Mouse (Mus musculus): ENCODE measurements around the gene Cnnm4.

Gene Cnnm4

DNA sequence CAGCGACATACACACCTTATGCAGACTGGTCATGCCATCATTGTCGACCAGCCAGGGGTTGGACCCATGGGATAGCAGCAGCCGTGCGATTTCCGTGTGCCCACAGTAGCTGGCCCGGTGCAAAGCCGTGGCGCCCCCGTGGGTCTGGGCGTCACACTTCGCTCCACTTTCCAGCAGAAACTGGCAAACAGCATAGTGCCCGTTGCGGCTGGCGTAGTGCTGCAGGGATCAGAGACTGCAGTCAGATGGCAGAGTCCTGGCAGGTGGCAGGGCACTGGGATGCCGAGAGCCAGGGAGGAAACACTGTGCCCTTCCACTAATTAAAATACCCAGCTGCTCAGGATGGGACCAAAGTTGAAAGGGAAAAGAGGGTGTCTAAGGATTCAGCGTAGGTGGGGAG lies 70.4 kb downstream of the Cnnm4 start:
- DNase-seq (ENCODE audit: low spot score in 2 of 2), result no peak

DNA sequence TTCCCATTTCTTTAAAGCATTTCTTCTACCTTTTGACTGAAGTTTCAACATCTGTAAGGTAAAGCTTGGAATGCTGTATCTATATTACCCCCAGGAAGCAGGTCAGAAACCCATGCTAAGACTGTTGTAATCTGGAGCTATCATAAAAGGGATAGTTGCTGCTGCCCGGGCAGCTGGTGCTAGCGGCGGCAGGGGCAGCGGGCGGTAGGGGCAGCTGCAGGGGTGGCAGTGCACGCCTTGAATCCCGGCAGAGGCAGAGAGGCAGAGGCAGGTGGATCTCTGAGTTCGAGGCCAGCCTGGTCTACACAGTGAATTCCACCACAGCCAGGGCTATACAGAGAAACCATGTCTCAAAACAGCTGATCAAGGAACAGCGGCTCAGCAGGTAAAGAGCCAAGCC lies 71.5 kb downstream of the Cnnm4 start:
- no peak for DNase-seq (ENCODE audit: low spot score in 2 of 2)

DNA sequence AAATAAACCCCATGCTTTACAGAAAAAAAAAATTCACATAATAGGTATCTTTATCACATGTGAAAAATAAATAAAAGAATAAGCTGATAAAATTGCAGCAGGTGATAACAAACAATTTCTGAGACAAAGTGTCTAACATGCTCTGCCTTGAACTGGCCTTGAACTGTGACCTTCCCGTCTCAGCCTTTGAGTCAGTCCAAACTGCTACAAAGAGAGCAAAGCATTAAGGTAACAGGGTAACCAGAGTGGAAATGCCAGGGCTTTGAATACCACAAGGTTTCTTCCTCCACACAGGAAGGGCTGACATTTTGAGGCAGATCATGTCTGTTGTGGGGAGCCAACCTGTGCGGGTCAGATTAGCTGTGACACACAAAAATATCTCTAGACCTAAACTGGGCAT lies 74.0 kb downstream of the Cnnm4 start:
- no peak for DNase-seq (ENCODE audit: low spot score in 2 of 2)

DNA sequence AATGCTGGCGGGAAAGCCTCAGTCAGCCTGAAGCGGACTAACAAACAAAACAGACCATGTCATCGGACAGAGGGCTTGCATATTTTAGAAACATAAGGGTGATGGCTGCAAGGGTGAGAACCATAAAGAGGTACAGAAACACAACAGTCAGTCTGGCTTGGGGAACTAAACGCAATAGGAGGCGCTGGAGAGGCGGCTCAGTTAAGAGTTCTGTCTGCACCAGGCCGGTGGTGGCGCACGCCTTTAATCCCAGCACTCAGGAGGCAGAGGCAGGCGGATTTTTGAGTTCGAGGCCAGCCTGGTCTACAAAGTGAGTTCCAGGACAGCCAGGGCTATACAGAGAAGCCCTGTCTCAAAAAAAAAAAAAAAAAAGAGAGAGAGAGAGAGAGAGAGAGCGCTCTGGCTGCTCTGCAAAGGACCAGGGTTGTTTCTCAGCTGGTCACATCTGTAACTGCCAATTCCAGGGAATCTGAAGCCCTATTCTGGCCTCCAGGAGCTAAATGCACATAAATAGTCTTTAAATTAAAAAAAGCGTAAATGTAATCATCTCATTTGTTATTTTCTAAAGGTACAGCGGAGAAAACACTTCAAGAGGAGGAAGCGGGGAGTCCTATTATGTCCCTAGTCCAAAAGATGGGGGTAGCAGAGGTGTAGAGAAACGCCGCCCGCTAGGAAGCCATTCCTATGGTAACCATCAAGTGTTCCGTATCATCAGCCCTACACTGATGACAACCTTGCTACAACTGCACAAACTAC lies 74.6 kb downstream of the Cnnm4 start:
- DNase-seq (ENCODE audit: low spot score in 2 of 2), result no peak

DNA sequence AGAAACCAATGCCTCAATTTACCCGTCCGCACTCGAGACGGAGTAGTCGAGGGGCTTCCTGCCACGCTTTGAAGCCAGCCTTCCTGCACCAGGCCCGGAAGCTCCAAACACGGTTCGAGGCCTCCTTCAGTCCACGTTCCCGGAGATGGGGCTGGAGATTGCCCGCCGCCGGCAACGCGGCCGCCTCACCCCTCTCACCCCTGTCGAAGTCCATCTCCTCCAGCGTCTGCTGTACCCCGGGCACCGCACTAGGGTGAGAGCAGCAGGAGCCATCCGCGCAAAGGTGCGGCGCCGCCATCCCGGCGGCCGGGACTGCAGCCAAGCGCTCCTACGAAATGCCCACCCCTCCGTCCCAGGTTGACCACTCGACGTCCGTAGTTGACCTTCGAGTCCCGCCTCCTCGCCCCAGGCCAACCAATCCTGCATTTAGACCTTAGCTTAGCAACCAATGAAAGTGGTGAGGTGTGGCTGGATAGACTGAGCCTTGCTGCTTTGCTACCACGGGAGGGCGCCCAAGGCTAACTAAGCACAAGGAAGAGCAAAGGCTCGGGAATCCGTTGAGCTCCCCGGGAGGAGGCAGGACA lies 75.6 kb downstream of the Cnnm4 start, which contains the start of gene Ankrd39:
Ankrd39 (minus strand) TSS at position 558 of the 584 bp plus-strand sequence.
- peak; percentile 96 to 97 for DNase-seq (ENCODE audit: low spot score in 2 of 2)

DNA sequence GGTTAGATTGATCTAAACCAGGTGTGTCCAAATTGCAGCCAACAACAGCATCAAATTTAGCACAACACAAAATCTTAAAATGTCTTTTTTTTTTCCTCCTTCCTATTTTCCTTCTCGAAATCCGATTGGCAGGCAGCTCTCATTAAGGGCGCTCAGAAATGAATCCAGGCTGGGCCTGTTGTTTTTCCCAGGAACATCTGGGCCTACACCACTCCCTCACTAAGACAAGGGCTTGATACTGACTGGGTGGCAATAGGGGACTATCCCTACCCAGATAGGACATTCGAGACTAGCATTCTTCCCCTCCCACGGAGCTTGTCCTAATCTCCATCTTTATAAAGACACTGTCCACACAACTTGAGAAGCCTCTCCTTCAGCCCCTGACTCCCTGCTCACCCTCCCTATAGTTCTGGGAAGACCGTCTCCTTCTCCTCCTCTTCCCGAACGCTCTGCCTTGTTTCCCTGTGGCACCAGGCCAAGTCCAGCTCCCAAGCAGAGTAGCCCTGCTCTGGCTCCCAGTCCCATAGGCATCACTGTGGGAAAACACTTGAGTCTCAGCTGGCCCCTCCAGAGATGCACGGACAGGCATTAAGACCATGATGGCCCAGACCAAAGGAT lies 76.7 kb downstream of the Cnnm4 start:
- no peak for DNase-seq (ENCODE audit: low spot score in 2 of 2)

DNA sequence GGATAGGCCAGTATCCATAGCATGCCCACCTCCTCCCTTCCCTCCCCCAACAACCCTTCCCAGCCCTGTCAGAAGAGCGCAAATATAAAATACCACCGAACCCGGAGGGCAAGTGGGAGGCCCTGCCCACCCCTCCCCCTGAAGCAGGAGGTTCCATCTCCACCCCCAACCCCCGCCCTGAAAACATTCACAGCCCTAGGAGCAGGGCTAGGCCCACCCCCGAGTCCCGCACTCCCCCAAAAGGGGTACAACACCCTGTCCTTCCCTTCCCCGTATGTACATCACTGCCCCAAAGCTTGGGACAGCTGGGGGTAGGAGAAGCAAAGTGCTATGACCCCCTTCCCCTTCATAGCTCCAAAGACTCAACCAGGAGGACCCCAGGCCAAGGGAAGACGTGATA lies 77.4 kb downstream of the Cnnm4 start:
- no peak for DNase-seq (ENCODE audit: low spot score in 2 of 2)

DNA sequence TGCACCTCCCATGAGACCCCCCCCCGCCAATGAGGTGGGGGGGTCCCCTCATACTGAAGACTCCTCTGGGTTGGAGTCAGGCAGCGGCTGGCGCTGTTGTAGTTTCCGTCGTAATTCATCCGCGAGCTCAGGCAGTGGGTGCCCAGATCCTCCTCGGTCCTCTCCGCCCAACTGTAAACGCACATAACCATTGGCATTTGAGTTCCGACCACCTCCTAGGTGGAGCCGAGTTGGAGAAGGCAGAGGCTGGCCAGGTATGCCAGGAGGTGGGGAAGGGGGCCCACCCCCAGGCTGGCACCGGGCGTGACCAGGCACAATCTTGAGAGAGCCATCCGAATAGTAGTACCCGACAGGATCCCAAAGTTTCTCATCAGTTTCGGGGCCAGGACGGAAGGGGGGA lies 78.1 kb downstream of the Cnnm4 start:
- DNase-seq (ENCODE audit: low spot score in 2 of 2), result no peak

DNA sequence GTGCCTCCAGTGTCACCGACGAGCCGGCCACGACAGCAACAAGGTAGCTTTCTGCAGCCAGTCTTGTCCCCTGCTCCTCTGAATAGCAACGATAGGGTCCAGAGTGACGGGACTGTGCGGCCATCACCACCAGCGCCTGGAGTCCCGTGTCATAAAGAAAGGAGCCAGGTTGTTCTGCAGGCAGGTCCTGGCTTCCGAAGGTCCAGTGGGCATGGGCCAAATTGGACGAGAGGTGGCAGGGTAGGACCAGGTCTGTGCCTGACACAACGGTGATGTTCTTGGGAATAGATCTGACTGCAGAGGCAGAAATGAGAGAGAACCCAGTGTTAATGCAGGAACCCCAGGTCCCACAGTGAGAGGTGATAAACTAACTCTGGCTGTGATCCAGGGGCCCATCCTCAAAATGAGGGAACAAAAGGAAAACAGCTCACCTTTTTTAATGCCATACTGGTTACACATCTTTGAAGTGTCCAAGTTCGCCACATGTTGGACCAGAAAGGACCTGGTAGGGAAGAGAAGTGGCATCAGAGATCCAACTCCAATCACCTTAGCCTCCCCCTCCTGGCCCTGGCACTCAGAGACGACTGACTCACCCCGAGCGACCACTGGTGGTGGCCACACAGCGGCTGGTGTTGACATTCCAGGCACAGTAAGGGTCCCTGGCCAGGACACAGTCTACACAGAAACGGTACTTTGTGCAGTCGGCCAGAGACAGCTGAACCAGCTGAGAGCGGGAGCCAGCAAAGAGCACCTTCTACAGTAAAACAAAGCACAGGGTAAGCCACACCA lies 78.8 kb downstream of the Cnnm4 start:
- DNase-seq (ENCODE audit: low spot score in 2 of 2), result no peak

DNA sequence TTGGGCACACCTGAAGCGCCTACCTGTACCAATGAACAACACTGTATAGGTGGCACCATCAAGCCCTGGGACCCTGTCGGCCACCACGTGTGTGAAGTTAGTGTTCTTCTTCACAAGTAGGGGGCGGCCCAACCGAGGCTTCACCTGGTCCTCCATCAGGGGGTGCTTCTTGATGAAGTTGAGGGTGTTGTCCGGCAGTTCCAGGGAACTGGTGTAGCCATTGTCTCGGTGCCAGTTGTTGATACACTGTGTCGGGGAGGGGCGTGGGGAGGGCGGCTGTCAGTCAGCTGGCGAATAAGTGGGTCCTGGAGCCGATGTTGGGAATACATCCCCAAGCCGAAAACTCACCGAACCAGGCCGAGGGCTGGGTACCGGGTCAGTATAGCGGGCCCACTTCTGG lies 80.5 kb downstream of the Cnnm4 start:
- DNase-seq (ENCODE audit: low spot score in 2 of 2), result no peak

DNA sequence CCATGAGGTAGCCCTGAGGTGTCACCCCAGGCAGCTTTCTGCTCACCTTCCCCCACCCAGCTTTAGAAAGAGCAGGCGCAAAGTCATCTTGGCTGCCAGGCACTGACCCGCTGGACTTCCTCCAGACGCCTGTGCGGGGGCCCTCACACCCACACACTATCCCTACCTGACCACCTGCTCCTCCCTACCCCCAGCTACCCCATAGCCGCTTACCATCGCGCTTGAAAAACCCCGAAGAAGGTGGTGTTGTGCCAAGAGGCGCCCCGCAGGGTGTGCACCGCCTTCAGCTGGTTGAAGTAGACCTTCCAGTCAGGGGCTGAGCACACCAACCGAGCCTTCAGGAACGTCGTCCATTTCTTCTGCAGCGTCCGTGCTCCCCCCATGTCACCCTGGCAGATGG lies 81.1 kb downstream of the Cnnm4 start:
- no peak for DNase-seq (ENCODE audit: low spot score in 2 of 2)

DNA sequence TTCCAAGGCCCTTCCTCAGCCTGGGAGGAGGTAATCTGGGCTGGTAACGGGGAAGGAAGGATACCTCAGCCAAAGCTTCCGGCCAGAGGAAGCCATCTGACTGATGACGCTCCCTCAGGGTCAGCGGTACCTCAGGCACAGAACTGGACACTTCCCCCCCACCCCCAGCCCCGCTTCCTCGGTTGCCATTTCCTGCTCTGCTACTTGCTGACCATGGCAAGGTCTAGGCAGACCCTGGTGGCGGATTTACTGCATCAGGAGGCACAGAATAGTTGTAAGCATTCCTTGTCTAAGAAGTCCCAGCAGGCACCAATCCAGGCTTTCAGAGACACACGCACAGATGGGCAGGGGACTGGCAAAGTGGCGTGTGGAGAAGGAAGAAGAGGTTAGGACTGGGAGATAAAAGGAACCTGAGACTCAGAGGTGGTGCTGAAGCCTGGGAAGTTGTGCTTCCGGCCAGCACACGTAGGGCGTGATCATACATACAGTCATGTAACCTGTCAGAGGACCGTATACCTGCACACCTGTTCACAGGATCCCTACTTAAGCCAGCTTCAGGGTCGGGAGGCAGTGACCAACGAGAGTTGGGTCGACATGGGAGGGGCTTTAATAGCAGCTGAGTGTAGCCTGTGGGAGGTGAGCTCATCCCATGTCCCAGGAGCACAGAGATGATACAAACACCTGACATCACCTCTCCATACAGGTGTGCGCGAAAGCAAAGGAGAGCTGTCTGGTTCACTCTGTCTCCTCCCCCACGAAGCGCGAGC lies 83.4 kb downstream of the Cnnm4 start:
- DNase-seq (ENCODE audit: low spot score in 2 of 2), result no peak

DNA sequence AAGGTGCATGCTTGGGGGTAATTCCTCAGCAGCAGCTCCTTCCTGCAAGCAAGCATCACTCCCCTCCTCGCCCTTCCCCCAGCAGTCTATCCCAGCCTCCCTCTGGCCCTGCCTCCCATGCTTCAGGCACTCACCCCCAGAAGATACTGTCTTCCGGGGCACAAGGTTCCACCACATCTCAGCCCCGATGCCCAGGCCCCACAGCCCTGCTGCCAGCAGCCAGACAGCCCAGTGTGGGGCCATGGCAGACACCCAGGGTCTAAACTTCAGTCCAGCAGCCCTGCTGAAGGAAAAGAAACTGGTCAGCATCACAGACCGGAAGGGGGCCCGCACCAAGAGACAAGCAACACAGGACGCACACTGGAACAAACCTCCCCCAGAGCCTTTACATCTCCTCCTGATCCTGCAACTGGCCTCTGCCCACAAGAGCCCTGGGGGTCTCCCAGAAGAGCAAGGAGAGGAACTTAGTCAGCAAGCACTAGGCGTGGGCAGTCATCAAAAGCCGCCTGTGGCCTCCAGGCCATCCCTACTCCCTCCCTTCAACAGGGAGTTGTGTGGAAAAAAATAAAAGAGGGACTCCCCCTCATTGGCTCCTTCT lies 84.5 kb downstream of the Cnnm4 start:
- peak in 1 of 2 experiments; percentile 70 for DNase-seq (ENCODE audit: low spot score in 2 of 2)

DNA sequence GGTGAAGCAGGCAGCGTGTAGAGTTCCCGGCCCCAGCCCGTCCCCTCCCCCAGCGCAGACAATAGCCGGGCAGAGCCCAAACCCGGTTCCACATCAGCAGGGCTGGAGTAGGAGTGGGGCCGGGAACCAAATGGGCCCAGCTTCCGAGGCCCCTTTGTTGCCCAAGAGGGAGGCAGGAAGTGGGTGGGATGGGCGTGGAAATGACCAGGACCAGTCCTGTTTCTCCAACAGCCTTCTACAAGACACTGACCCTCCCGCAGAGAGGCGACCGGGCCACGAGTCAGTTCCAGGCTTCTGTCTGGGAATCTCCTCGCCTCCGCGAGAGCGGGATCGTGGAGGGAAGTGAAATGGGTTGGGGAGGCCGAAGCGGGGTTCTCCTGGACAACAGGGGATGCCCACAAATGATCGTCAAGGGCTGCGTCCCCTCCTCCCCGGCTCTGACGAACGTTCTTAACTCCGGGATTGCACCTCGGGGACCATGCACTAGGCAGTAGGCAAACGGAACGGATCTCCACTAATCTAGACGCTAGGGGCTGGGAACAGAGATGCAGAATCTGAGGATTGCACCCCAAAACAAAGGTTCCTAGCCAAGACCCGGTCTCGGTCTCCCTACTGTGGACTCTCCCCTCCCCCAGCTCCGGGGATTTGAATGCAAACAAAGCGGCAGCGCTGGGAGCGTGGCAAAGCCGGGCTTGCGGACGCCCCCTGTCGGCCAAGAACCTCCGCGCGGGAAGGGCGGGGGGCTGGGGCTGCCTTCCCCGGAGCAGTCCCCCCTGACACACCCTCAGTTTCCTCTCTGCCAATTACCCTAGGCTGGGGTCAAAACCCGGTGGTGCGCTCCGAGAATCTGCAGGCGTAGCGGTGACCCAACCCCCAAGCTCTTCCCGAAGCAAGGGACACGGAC lies 85.4 kb downstream of the Cnnm4 start:
- DNase-seq (ENCODE audit: low spot score in 2 of 2), result peak; percentile 99

DNA sequence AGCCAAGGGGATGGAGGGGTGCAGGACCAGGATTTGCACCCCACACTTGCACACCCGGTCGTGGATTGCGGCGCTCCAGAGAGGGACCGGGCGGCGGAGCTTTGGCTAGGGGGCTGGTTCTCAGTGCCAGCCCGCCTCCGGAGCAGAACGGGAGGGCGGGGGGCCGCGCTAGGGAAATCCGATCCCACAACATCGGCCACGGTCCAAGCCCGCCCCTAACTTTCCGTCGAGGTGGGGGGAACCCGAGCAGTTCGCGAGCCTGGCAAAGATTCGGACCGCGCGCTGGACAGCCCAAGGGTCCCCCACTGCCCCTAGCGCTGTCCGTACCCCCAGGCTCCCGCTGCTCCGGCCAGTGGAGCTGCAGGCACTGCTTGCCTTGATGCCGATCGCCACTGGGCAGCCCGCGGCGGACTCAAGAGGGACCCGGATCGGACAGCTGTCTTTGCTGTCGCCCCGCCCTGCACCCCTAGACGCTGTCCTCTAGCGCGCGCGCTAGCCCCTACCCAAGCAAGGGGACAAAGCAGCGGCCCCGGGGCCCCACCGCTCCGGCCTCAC lies 86.1 kb downstream of the Cnnm4 start:
- peak; percentile 59 to 82 for DNase-seq (ENCODE audit: low spot score in 2 of 2)

Measured in cerebellum, postnatal 4 days (tissue).